Mouse (Mus musculus) myocyte (in vitro differentiated cells): ENCODE results near the gene Cep57l1.
A peak's percentile ranks its signal among the peaks of the same experiment; 100 is the strongest.

Experiments
- MYOG ChIP-seq, 3 experiments: IDR thresholded peaks; one replicate each; pipeline ENCODE4 v1.6.1; 2011; ENCODE audit warnings: control low read depth in 2 of 3, low read depth in 2 of 3, mild to moderate bottlenecking in 2 of 3; ENCODE audit not compliant: insufficient read length in 2 of 3, control insufficient read depth in 1 of 3, insufficient read depth in 1 of 3
- POLR2AphosphoS2 ChIP-seq: IDR thresholded peaks from one replicate; pipeline ENCODE4 v1.6.1; 2011; ENCODE audit warnings: low read depth, control low read depth; ENCODE audit not compliant: insufficient read length

DNA sequence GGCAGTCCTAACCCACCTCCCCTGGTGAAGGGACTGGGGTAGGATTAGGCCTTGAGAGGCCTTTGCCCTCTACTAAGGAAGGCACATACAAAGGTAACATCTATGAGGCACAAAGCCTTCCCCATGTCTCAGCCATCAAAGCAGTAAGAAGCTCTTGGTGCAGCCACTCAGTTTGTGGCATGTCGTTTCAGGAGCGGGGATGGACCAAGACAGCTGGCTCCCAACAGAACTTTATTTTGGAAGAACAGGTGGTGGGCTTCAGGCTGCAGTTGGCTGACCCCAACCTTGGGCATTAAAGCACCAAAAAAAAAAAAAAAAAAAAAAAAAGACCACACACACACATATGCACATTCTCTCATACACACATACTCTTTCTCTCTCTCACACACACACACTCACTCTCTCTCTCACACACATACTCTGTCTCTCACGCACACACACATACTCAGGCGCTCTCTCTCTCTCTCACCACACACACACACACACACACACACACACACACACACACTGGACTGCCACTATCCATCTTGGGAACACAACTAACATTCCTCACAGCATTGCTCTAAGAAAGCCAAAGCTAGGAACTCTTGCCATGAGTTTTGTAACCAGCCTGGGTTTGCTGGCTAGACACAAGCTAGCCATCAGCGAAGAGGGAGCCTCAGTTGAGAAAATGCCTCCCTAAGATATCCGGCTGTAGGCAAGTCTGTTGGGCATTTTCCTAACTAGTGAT lies 133.7 kb downstream of the Cep57l1 start:
- TF ChIP-seq POLR2AphosphoS2 (no peak), MYOG (IDR thresholded peaks at IDR 0.05; ENCODE audit: control insufficient read depth in 1 of 3, insufficient read depth in 1 of 3, insufficient read length in 2 of 3, low read depth in 2 of 3) (peak in 1 of 3 experiments; percentile 73)
